Mouse (Mus musculus): ENCODE results near the gene Aif1.

DNA sequence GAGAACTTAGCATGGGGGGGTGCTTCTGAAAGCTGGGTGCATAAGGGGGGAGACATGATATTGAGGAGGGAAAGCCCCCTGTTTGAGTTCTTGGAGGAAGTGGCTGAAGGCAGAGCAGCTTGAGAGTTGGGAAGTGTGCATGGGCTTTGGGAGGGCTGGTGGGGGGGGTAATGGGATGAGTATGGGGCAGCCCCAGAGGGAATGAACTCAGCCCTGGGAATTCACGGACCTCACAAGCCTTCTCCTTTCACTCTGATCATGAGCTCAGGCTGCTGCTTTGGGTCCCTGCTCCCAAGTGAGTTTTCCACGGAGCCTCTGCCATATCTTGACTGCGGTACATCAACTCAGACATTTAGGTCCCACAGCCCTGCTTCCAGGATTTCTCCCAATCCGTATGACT is 26.6 kb upstream of the Aif1 start:
- TF ChIP-seq CTCF (IDR thresholded peaks at IDR 0.05; ENCODE audit: low read depth) (no peak), EP300 (IDR thresholded peaks at IDR 0.05; ENCODE audit: low read depth) (no peak)
